Mouse (Mus musculus) thymus, adult 18-20 months (tissue): ENCODE data around the gene Cep89.

Experiments
- DNase-seq, 2 experiments: peaks; one replicate each; pipeline ENCODE4 v3.0.0; 2022; ENCODE audit warnings: mixed read lengths in 2 of 2

The Cep89 gene

GRCm38 (mm10) chr7:35386525-35386952 lies 10.3 kb upstream of the Cep89 start:
- DNase-seq = no peak

- no peak for DNase-seq
Measured at GRCm38 (mm10) chr7:35388694-35389093, 8.1 kb upstream of the Cep89 start.

GRCm38 (mm10) chr7:35392935-35393334 lies 3.9 kb upstream of the Cep89 start:
- no peak for DNase-seq

GRCm38 (mm10) chr7:35395734-35396456 lies 940 bp upstream of the Cep89 start:
- DNase-seq = no peak

- DNase-seq = no peak
Measured at GRCm38 (mm10) chr7:35401169-35401568, 4.3 kb downstream of the Cep89 start.

GRCm38 (mm10) chr7:35415226-35415625 lies 18.4 kb downstream of the Cep89 start:
- DNase-seq = peak in 1 of 2 experiments; percentile 18

- DNase-seq = no peak
Measured at GRCm38 (mm10) chr7:35415801-35416653, 19.2 kb downstream of the Cep89 start.

GRCm38 (mm10) chr7:35416654-35416948 lies 19.8 kb downstream of the Cep89 start:
- no peak for DNase-seq

GRCm38 (mm10) chr7:35423071-35423470 lies 26.2 kb downstream of the Cep89 start:
- DNase-seq = no peak

- DNase-seq = no peak
Measured at GRCm38 (mm10) chr7:35428146-35428545, 31.3 kb downstream of the Cep89 start.

GRCm38 (mm10) chr7:35435266-35435665 lies 38.4 kb downstream of the Cep89 start:
- no peak for DNase-seq

- no peak for DNase-seq
Measured at GRCm38 (mm10) chr7:35447501-35447900, 50.7 kb downstream of the Cep89 start.

- no peak for DNase-seq
Measured at GRCm38 (mm10) chr7:35447996-35448846, 51.4 kb downstream of the Cep89 start, which contains the start of gene Slc7a9. Gene Slc7a9, plus strand, starts transcription at chr7:35448796.

GRCm38 (mm10) chr7:35448867-35449266 lies 52.0 kb downstream of the Cep89 start:
- DNase-seq = no peak

GRCm38 (mm10) chr7:35456091-35456814 lies 59.4 kb downstream of the Cep89 start:
- DNase-seq = no peak

GRCm38 (mm10) chr7:35460971-35461370 lies 64.1 kb downstream of the Cep89 start:
- no peak for DNase-seq

- DNase-seq = no peak
Measured at GRCm38 (mm10) chr7:35465027-35465426, 68.2 kb downstream of the Cep89 start.

- DNase-seq = no peak
Measured at GRCm38 (mm10) chr7:35467856-35468255, 71.0 kb downstream of the Cep89 start.

- no peak for DNase-seq
Measured at GRCm38 (mm10) chr7:35470794-35471193, 74.0 kb downstream of the Cep89 start.

- DNase-seq = no peak
Measured at GRCm38 (mm10) chr7:35476457-35476856, 79.6 kb downstream of the Cep89 start.

- DNase-seq = no peak
Measured at GRCm38 (mm10) chr7:35485126-35485525, 88.3 kb downstream of the Cep89 start.

GRCm38 (mm10) chr7:35486553-35486952 lies 89.7 kb downstream of the Cep89 start:
- no peak for DNase-seq
